Mouse (Mus musculus) stomach, postnatal 0 days (tissue): ENCODE measurements around the gene Arap1. TPM values are rescaled to one million over a fixed set of nuclear protein-coding genes. Genes with fewer than 3 reads are reported as not detected.

ENCODE experiments used
- ATAC-seq: fragments of 200-750 bp; cut with Nextera tagmentation; 2 replicates; pipeline ENCODE4 v1.8.0; 2017; ENCODE audit not compliant: low FRiP score, low TSS enrichment
- DNase-seq: peaks from one replicate; pipeline ENCODE4 v3.0.0-alpha.2; 2016; ENCODE audit warnings: low spot score
- H3K27ac ChIP-seq: fragments of 300-500 bp; sonication (generic); replicated peaks from 2 replicates; pipeline ENCODE4 v1.5.1; 2014; ENCODE audit warnings: mild to moderate bottlenecking, control low read depth
- H3K27me3 ChIP-seq: fragments of 300-500 bp; sonication (generic); 2 replicates; pipeline ENCODE4 v1.6.1; 2014; ENCODE audit warnings: low read length; ENCODE audit not compliant: control insufficient read depth, insufficient read depth
- H3K36me3 ChIP-seq: fragments of 300-500 bp; sonication (generic); 2 replicates; pipeline ENCODE4 v1.6.1; 2014; ENCODE audit warnings: low read length, mixed read lengths; ENCODE audit not compliant: control insufficient read depth, insufficient read depth
- H3K4me1 ChIP-seq: fragments of 300-500 bp; sonication (generic); replicated peaks from 2 replicates; pipeline ENCODE4 v1.6.1; 2014; ENCODE audit warnings: antibody characterized with exemption; ENCODE audit not compliant: control insufficient read depth, insufficient read depth
- H3K4me2 ChIP-seq: fragments of 300-500 bp; sonication (generic); replicated peaks from 2 replicates; pipeline ENCODE4 v1.6.1; 2014; ENCODE audit warnings: low read depth, mild to moderate bottlenecking, control low read depth, moderate library complexity
- H3K4me3 ChIP-seq: fragments of 300-500 bp; sonication (generic); 2 replicates; pipeline ENCODE4 v1.5.1; 2014; ENCODE audit warnings: low read depth, low read length, control low read depth
- H3K9ac ChIP-seq: fragments of 300-500 bp; sonication (generic); 2 replicates; pipeline ENCODE4 v1.6.1; 2014; ENCODE audit warnings: mild to moderate bottlenecking, low read length, control low read depth, mixed read lengths
- H3K9me3 ChIP-seq: fragments of 300-500 bp; sonication (generic); 2 replicates; pipeline ENCODE4 v1.6.1; 2016; ENCODE audit warnings: low read length; ENCODE audit not compliant: control insufficient read depth
- CTCF ChIP-seq: IDR thresholded peaks from 2 replicates; pipeline ENCODE4 v1.5.1; 2016; ENCODE audit warnings: antibody characterized with exemption, low read depth, mild to moderate bottlenecking, moderate library complexity
- EP300 ChIP-seq: optimal IDR thresholded peaks from 2 replicates; pipeline ENCODE3; 2016; ENCODE audit warnings: antibody characterized with exemption
- WGBS: fragments of 180-500 bp; shearing (Covaris S2); extraction: QIAGEN DNeasy Blood & Tissue Kit; methylation state at CpG from one replicate; pipeline ENCODE4 v1.1.7; 2014; 5-methylcytosine and 5-hydroxymethylcytosine counted together
- polyA plus RNA-seq: library from polyadenylated mRNA; unstranded; fragments of >200 nt; fragmentation: Nextera tagmentation; extraction: Ambion mirVana; gene quantifications from 2 replicates; pipeline ENCODE4 v1.2.1, GENCODE M21; 2015

Arap1 gene
- polyA plus RNA-seq, 1 experiment from 2014 or later = 37.2 TPM

DNA sequence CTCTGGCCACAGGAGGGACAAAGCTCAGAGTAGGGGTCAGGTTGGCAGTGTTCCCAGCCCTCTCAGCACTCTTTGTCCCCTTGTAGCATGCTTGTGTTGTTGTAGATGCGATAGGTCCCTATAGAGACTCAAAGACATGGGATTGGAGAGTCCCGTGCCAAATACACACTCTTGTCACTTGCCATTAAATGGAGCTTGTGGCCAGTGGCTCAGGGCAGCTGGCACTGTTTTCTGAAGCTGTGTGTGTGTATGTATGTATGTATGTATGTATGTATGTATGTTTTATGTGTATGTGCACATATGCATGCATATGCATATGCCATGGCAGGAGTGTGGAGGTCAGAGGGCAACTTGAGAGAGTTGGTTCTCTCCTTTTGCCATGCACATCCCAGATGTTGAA lies 20.1 kb upstream of the Arap1 start:
- no peaks in the 10 kb centered on the region for H3K9me3 ChIP-seq
- DNase-seq (no peak), ATAC-seq (no peak)
- H3K4me3 ChIP-seq = no peak overlapping the region
- 0 out of 2 replicates have a peak, but pooled peaks cover 3% of the 10 kb centered on the region for H3K36me3 ChIP-seq
- H3K9ac ChIP-seq = no peak overlapping the region
- 80% methylated on average over 2 of the region's 2 CpGs for WGBS
- TF ChIP-seq EP300 = no peak
- TF ChIP-seq CTCF = no peak
- peaks cover 6% of the 10 kb centered on the region; the same call in 1 of the 2 replicates for H3K4me1 ChIP-seq
- H3K27ac ChIP-seq = no peak overlapping the region
- H3K27me3 ChIP-seq = no peaks in the 10 kb centered on the region
- no peak overlapping the region for H3K4me2 ChIP-seq

DNA sequence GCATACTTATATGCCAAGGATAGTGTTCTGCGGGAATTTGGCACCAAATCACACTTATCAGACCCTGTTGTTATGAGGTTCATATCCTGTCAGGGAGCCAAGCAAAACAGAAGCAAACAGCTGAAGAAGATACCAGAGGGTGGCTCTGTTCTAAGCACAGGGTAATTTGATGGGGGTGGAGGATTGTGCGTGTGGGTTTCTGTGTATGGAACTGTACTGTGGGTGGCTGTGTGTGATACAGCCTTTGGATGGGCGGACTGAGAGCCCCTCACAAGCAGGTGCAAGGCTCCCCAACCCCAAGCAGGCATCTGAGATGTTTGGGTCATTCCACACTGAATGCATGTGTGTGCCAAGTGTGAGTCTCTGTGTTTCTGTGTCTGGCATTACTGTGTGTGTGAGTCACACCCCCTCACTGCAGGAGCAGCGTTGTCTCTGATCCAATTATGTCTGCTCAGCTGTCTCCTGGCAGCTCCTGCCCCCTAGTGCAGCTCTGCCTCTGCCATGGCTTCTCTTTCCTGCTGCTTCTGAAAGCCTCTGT lies 19.2 kb upstream of the Arap1 start:
- TF ChIP-seq EP300 (no peak), CTCF (peak; percentile 51)
- no peak; the same call in 1 of the 2 replicates for ATAC-seq

DNA sequence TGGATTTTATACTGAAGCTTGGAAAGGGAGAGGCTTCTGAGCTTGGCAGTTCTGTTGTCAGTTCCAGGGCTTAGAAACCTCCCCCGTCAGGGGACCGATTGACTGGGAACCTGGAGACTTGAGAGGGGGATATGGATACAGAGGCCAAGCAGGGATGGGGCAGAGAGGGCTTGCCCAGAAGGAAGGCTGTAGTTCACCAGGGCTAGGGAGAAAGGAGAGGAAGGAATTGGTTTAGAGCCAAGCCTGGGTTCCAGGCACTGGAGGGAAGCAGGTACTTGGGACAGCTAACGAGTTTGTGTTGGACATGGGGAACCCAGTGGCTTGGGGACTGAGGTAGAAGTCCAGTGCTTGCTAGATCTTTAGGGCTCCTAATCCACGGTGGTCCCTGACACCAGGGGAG lies 18.3 kb upstream of the Arap1 start:
- H3K27ac ChIP-seq = peak overlapping the region; percentile 35
- H3K4me2 ChIP-seq = no peak overlapping the region
- no peak for ATAC-seq

More for the DNA sequence above, 19.2 kb upstream of the Arap1 start:
- Histone ChIP-seq H3K27ac (no peak overlapping the region), H3K9ac (no peak overlapping the region), H3K4me1 (peaks cover 6% of the 10 kb centered on the region; the same call in 1 of the 2 replicates), H3K4me3 (no peak overlapping the region), H3K9me3 (no peaks in the 10 kb centered on the region), H3K36me3 (0 out of 2 replicates have a peak, but pooled peaks cover 3% of the 10 kb centered on the region), H3K27me3 (no peaks in the 10 kb centered on the region), H3K4me2 (no peak overlapping the region)
- 50% methylated on average over 4 of the region's 4 CpGs for whole genome bisulfite sequencing
- DNase-seq = no peak

DNA sequence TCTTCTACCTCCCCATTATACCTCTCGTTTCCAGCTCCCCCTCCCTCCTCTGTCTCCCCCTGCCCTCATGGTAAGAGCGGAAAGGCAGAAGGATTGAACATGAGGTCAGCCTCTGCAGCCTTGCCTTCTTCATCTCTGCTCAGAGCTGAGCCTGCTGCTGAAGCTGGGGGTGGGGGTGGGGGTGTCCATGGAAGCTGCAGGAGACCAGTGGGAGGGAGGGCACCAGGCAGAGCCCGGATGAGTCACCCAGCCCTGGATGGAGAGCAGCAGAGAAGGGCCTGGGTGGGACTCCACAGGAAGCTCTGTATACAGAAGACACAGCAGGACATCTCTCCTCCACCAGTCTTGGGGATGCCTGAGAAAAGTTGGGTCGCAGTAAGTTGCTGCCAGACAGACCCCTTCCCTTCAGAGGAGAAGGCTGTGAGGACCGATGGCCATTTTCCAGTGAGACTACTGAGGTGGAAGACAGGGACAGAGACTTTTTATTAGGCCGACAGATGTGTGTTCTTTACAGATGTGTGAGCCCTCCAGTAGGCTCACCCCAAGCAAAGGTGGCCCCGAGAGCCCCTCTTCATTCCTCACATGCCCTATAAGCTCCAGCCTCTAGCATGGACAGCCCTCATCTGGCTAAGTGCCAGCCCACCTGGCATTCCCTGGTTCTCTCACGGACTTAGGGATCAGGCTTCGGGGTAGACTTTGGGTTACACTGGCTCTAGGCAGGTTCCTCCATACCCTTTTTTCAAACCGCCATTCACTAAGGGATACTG lies 17.6 kb upstream of the Arap1 start:
- Histone ChIP-seq H3K9me3 (no peaks in the 10 kb centered on the region), H3K4me2 (no peak overlapping the region), H3K9ac (no peak overlapping the region), H3K27me3 (no peaks in the 10 kb centered on the region), H3K27ac (no peak overlapping the region; the same call in 1 of the 2 replicates), H3K4me1 (peaks cover 6% of the 10 kb centered on the region; the same call in 1 of the 2 replicates), H3K36me3 (0 out of 2 replicates have a peak, but pooled peaks cover 3% of the 10 kb centered on the region), H3K4me3 (no peak overlapping the region)
- DNase-seq = no peak
- no peak for TF ChIP-seq EP300
- TF ChIP-seq CTCF = no peak
- 60% methylated on average over 10 of the region's 10 CpGs for WGBS
- ATAC-seq = peak; percentile 68

More for the DNA sequence above, 18.3 kb upstream of the Arap1 start:
- WGBS = 74% methylated on average over 4 of the region's 4 CpGs
- no peak for DNase-seq
- Histone ChIP-seq H3K4me3 (no peak overlapping the region), H3K36me3 (0 out of 2 replicates have a peak, but pooled peaks cover 3% of the 10 kb centered on the region), H3K9ac (no peak overlapping the region), H3K9me3 (no peaks in the 10 kb centered on the region), H3K27me3 (no peaks in the 10 kb centered on the region), H3K4me1 (peaks cover 6% of the 10 kb centered on the region; the same call in 1 of the 2 replicates)
- TF ChIP-seq CTCF (no peak), EP300 (no peak)

DNA sequence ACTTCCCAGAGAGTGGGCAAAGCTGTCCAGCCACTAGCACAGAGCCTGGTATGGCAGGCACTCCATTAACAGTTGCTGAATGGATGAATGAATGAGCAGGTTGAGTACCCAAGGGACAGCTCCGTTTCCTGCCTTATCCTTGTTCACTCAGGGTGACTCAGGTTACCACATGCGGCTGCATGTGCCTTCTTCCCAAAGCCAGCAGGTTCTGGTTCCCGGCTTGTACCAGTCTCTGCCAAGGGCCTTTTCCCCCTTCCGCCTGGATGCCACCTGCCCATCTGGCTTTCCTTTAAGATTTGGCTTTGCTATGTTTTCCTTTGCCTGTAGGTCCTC lies 17.1 kb upstream of the Arap1 start:
- H3K9ac ChIP-seq = no peak overlapping the region
- WGBS = 63% methylated on average over 4 of the region's 4 CpGs

More for the DNA sequence above, 17.1 kb upstream of the Arap1 start:
- Histone ChIP-seq H3K27me3 (no peaks in the 10 kb centered on the region), H3K27ac (no peak overlapping the region), H3K9me3 (no peaks in the 10 kb centered on the region), H3K36me3 (0 out of 2 replicates have a peak, but pooled peaks cover 3% of the 10 kb centered on the region), H3K4me1 (peaks cover 6% of the 10 kb centered on the region; the same call in 1 of the 2 replicates), H3K4me3 (no peak overlapping the region), H3K4me2 (no peak overlapping the region)
- no peak for TF ChIP-seq CTCF
- TF ChIP-seq EP300 = no peak
- DNase-seq = no peak
- no peak for ATAC-seq
